Mouse (Mus musculus): ENCODE measurements around the gene Srbd1.

The Srbd1 gene

GRCm38 (mm10) chr17:85985131-85985530 lies 159.8 kb downstream of the Srbd1 start:
- no peak for DNase-seq (ENCODE audit: low read depth, low spot score)

DNA sequence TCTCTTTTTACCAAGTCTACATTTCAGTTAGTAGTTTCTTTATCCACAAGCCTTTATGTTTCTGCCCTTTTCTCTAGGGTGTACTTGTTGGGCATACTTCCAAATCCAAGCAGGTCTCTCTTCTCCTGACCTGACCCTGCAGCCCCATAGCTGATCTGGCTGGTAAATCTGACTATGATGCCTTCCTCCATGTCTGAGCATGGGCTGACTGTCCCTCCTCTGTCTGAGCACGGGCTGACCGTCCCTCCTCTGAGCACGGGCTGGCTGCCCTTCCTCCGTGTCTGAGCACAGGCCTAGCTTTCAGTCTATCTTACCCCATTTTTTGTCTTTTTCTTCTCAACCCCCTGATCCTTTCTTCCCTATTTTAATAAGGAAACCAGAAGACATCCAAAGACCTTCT lies 162.7 kb downstream of the Srbd1 start:
- no peak for DNase-seq (ENCODE audit: low read depth, low spot score)

DNA sequence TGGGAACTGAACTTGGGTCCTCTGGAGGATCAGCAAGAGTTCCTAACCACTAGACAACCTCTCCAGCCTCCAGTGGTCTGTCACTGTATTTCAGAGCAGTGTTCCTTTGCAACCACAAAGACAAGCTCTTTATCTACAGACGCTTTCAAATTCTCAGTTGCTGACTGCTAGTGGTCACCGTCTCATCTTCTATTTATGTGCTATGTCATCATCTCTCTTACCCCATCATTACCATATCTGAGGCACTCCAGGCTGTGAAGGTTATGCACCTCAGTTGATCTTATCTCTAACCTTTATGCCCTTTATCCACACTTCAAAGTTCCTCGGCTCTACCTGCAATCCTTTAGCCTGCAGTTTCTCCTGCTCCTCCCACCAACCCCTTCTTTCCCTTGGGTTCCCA lies 163.1 kb downstream of the Srbd1 start:
- DNase-seq (ENCODE audit: low read depth, low spot score) = no peak

GRCm38 (mm10) chr17:85978876-85979275 lies 166.1 kb downstream of the Srbd1 start:
- no peak for DNase-seq (ENCODE audit: low read depth, low spot score)

GRCm38 (mm10) chr17:85975077-85975476 lies 169.9 kb downstream of the Srbd1 start:
- no peak for DNase-seq (ENCODE audit: low read depth, low spot score)

DNA sequence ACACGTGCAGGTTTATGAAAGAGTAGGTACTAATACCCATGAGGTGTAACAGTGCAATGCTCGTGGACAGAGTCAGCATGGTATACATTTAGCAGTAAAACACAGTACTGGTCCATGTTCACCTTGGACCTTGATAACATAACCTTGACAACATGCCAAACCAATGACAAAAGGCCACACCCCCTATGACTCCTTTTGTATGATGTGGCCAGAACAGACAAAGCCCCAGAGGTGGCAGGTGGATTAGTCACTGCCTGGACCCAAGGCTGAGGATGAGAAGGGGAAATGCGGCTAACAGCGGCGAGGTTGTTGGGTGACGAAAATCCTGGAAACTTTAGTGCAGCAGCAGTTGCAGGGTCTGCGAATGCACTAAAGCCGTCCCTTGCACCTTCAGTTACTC lies 170.4 kb downstream of the Srbd1 start:
- no peak for DNase-seq (ENCODE audit: low read depth, low spot score)

DNA sequence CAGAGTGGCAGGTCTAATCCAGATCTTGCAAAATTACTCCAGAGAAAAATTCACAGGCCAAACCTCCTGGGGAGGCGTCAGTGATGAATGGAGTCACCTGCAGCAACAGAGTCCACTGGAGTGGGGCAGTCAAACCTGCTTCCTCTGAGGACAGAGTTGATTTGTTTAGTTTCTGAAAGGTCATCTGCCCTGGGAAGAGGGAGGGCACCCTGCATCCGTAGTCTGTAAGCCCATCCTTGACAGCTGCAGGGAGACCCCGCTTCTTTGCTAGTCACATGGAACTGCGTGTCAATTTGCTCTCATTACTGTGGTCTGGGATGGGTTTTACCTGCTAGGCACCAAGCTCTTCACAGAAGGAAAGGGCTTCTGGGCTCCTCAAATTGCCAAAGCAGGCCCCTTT lies 173.9 kb downstream of the Srbd1 start:
- DNase-seq (ENCODE audit: low read depth, low spot score) = no peak

DNA sequence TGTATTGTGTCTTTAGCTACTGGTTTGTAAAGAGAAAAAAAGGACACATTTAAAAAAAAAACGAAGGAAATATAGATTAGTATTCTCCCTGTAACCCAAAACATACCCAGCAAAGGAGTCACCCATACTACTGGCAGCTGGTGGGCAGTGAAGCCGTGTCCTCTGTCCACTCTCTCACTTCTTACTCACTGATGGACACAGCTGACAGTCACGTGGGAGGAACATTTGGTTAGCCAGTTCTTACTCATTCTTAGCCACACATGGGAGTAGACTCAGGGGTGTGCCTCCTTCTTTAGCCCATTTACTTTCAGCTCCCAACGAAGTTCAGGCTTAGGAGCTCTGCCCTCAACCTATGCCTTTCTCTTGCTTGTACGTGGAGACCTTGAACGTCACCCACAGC lies 183.3 kb downstream of the Srbd1 start:
- no peak for DNase-seq (ENCODE audit: low read depth, low spot score)

- DNase-seq (ENCODE audit: low read depth, low spot score) = no peak
Observed at GRCm38 (mm10) chr17:85951771-85952170, 193.2 kb downstream of the Srbd1 start.

GRCm38 (mm10) chr17:85949919-85950505 lies 195.0 kb downstream of the Srbd1 start:
- DNase-seq (ENCODE audit: low read depth, low spot score) = no peak

DNA sequence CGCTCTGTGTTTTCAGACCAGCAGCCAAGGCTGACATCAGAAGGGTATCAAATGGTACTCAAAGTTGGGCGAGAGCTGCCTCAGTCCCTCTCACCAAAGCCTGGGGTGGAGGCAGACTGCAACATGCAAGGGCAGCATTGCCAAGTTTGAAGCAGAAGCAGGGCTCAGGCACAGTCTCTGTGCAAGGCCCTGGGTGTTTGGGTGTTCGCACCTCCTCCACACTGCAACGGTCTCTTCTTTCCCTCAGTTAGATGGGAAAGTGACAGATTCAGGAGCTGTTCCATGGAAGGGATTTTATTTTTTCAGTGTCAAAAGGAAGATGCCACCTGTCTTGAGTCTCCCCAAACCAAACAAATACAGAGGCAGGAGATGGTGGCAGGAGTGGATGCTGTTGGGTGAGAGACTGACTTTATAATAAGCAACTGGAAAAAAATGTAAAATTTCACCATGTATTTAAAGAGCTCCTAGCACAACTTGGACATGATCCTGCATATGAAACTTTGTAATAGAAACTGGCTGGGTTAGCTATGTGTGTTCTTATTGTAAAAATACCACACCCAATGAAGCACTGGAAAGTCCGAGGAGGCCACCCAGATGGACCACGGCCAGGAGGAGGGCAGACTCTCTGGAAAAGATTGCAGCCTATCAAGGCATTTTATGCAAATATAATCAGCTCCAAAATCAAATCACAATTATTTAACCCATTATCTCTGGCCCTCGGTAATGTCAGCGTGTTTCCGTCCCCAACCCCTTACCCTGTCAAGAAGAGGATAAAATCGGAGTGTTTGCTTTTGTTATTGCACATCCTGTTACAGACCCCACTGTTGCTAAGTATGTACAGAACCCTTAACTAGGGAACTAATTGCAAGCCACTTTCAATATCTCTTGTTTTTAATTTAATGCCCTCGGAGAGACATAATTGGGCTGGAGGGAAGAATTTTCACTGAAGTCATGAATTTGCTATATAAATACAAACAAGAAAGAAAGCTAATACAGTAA lies 195.8 kb downstream of the Srbd1 start:
- no peak for DNase-seq (ENCODE audit: low read depth, low spot score)

DNA sequence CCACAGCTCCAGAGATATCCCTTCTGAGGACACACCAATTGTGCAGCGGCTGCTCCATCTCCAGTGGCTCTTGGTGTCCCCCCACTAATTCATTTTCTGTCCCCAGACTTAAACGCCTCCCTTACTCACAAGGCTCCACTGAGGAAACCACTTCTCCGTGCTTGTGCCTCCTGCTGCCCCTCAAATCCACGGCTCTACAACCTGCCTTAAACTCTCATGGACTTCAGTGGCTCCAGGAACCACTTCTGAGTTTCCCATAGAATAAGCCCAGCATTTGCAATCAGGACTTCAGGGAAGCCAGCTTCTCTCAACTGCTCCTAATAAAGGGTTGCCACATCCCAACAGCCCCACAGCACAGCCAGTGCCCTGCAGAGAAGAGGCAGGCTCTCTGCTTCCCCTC lies 200.2 kb downstream of the Srbd1 start:
- no peak for DNase-seq (ENCODE audit: low read depth, low spot score)

GRCm38 (mm10) chr17:85943994-85944640 lies 200.9 kb downstream of the Srbd1 start:
- DNase-seq (ENCODE audit: low read depth, low spot score) = no peak

GRCm38 (mm10) chr17:85943551-85943981 lies 201.4 kb downstream of the Srbd1 start:
- no peak for DNase-seq (ENCODE audit: low read depth, low spot score)

GRCm38 (mm10) chr17:85943071-85943470 lies 201.9 kb downstream of the Srbd1 start:
- DNase-seq (ENCODE audit: low read depth, low spot score) = no peak

- DNase-seq (ENCODE audit: low read depth, low spot score) = no peak
Observed at GRCm38 (mm10) chr17:85942123-85942522, 202.9 kb downstream of the Srbd1 start.

GRCm38 (mm10) chr17:85941141-85941738 lies 203.7 kb downstream of the Srbd1 start:
- DNase-seq (ENCODE audit: low read depth, low spot score) = no peak

DNA sequence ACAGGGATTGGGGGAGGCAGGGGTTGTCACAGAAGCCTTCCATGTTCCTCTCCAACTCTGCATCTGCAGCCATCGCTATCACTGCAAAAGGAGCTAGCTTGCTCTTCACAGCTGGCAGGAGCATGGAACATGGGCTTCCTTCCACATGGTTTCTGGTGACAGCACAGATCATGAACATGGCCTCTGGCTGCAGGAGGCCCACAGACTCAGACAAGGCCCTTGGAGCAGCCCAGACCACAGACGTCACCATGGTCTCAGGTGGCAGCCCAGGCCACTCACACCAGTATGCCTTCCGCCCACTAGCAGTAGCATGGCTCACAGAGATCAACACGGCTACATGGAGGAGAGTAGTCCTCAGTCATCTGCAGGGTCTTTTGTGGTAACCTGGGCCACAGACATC lies 207.8 kb downstream of the Srbd1 start:
- no peak for DNase-seq (ENCODE audit: low read depth, low spot score)

DNA sequence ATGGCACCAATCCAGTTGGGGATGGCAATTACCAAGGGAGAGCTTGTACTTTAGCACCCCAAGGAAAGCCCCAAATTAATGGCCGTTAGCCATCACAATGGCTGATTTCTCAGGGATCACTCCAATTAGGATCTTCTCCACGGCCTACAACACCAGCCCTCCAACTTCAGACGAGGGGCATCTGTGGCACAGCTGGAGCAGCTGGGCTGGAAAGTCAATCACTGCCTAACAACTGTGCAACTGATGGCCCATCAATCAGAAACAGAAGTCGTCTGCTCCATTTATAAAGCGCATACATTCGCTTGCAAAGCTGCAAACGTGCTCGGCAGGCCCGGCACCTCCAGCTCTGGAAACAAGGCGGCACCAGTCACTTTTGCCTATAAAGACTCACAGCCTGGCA lies 209.7 kb downstream of the Srbd1 start:
- DNase-seq (ENCODE audit: low read depth, low spot score) = no peak
